Mouse (Mus musculus) G1E (cell line): ENCODE data around the gene Rin3. TPM values are rescaled to one million over a fixed set of nuclear protein-coding genes. Genes with fewer than 3 reads are reported as not detected.

Source experiments
- ATAC-seq: 2 replicates; pipeline ENCODE4 v1.8.0; 2016; ENCODE audit warnings: mild to moderate bottlenecking; ENCODE audit not compliant: insufficient number of reproducible peaks, poor library complexity, low FRiP score, severe bottlenecking; ENCODE audit errors: extremely low read depth
- DNase-seq: peaks from one replicate; pipeline ENCODE4 v3.0.0; 2012; ENCODE audit warnings: low spot score
- H3K27me3 ChIP-seq: 2 replicates; pipeline ENCODE4 v1.6.1; 2012; ENCODE audit warnings: mild to moderate bottlenecking, low read length, inconsistent platforms; ENCODE audit not compliant: insufficient read depth
- H3K36me3 ChIP-seq: replicated peaks from 2 replicates; pipeline ENCODE3; 2012; ENCODE audit warnings: mild to moderate bottlenecking, inconsistent platforms
- H3K4me1 ChIP-seq: 2 replicates; pipeline ENCODE4 v1.6.1; 2012; ENCODE audit warnings: low read depth, low read length, inconsistent platforms, mixed read lengths; ENCODE audit not compliant: insufficient read depth
- H3K4me3 ChIP-seq: 2 replicates; pipeline ENCODE4 v1.5.1; 2012; ENCODE audit warnings: low read depth, mild to moderate bottlenecking, inconsistent platforms, low read length, moderate library complexity, mixed read lengths
- H3K9me3 ChIP-seq: replicated peaks from 2 replicates; pipeline ENCODE4 v1.6.1; 2012; ENCODE audit warnings: inconsistent platforms
- CTCF ChIP-seq: IDR thresholded peaks from 2 replicates; pipeline ENCODE4 v1.5.1; 2012; ENCODE audit warnings: low read depth, low read length, inconsistent platforms, mixed read lengths
- GATA1 ChIP-seq: IDR thresholded peaks from 2 replicates; pipeline ENCODE4 v1.6.1; 2012; ENCODE audit warnings: borderline replicate concordance, low read length, inconsistent platforms, mixed read lengths
- GATA2 ChIP-seq: IDR thresholded peaks from 2 replicates; pipeline ENCODE4 v1.6.1; 2012; ENCODE audit warnings: low read depth, low read length, inconsistent platforms, borderline replicate concordance
- POLR2AphosphoS5 ChIP-seq: IDR thresholded peaks from 2 replicates; pipeline ENCODE4 v1.6.1; 2012; ENCODE audit warnings: low read depth, low read length, inconsistent platforms; ENCODE audit not compliant: insufficient replicate concordance
- TAL1 ChIP-seq: conservative IDR thresholded peaks from 2 replicates; pipeline ENCODE4 v1.6.1; 2012; ENCODE audit warnings: low read depth, low read length, inconsistent platforms, mixed read lengths
- polyA plus RNA-seq: library from polyadenylated mRNA; stranded (reverse); fragments of >175 nt; gene quantifications from 2 replicates; pipeline ENCODE4 v1.2.3, GENCODE M21; 2012
- total RNA-seq, 2 experiments: library from RNA; stranded (forward) in 1 of 2; stranded (reverse) in 1 of 2; fragments of 200-1000 nt in 1 of 2; fragments of >200 nt in 1 of 2; fragmentation: Nextera tagmentation in 1 of 2; gene quantifications; 2 replicates each; pipeline ENCODE4 v1.2.3; 2014 to 2017

Rin3 gene
- total and polyA plus RNA-seq, 3 experiments: 3.4 to 5.2 (median 4.2) TPM

- TF ChIP-seq POLR2AphosphoS5 (no peak), GATA1 (no peak), TAL1 (no peak), GATA2 (no peak), CTCF (no peak)
- H3K36me3 ChIP-seq: no peaks in the 10 kb centered on the region
- DNase-seq (no peak), ATAC-seq (no peak)
- H3K9me3 ChIP-seq: peaks cover 10% of the 10 kb centered on the region
- H3K4me3 ChIP-seq: no peak overlapping the region
- no peaks in the 10 kb centered on the region for H3K27me3 ChIP-seq
- no peaks in the 10 kb centered on the region for H3K4me1 ChIP-seq
Observed at GRCm38 (mm10) chr12:102284618-102285159, 1.8 kb downstream of the Rin3 start.

- H3K4me1 ChIP-seq: no peaks in the 10 kb centered on the region
- no peaks in the 10 kb centered on the region for H3K36me3 ChIP-seq
- H3K9me3 ChIP-seq: peaks cover 10% of the 10 kb centered on the region
- H3K27me3 ChIP-seq: no peaks in the 10 kb centered on the region
- ATAC-seq (no peak), DNase-seq (no peak)
- H3K4me3 ChIP-seq: no peak overlapping the region
- TF ChIP-seq TAL1 (no peak), POLR2AphosphoS5 (no peak), CTCF (no peak), GATA2 (no peak), GATA1 (no peak)
Observed at GRCm38 (mm10) chr12:102285318-102285717, 2.5 kb downstream of the Rin3 start.

- DNase-seq: no peak
- peaks cover 10% of the 10 kb centered on the region for H3K9me3 ChIP-seq
- TF ChIP-seq CTCF (no peak), POLR2AphosphoS5 (no peak), GATA1 (no peak), GATA2 (no peak), TAL1 (no peak)
- H3K4me1 ChIP-seq: no peaks in the 10 kb centered on the region
- ATAC-seq: no peak
- H3K36me3 ChIP-seq: no peaks in the 10 kb centered on the region
- no peaks in the 10 kb centered on the region for H3K27me3 ChIP-seq
- no peak overlapping the region for H3K4me3 ChIP-seq
Observed at GRCm38 (mm10) chr12:102285779-102286178, 2.9 kb downstream of the Rin3 start.

GRCm38 (mm10) chr12:102286681-102287414 lies 4.0 kb downstream of the Rin3 start:
- H3K27me3 ChIP-seq: no peaks in the 10 kb centered on the region; the same call in 1 of the 2 replicates
- DNase-seq (no peak), ATAC-seq (no peak)
- no peak overlapping the region for H3K4me3 ChIP-seq
- TF ChIP-seq CTCF (no peak), POLR2AphosphoS5 (no peak), GATA2 (no peak), GATA1 (no peak), TAL1 (no peak)
- no peaks in the 10 kb centered on the region for H3K4me1 ChIP-seq
- peaks cover 10% of the 10 kb centered on the region for H3K9me3 ChIP-seq
- H3K36me3 ChIP-seq: no peaks in the 10 kb centered on the region

- H3K27me3 ChIP-seq: no peaks in the 10 kb centered on the region; the same call in 1 of the 2 replicates
- H3K36me3 ChIP-seq: no peaks in the 10 kb centered on the region
- peaks cover 4% of the 10 kb centered on the region for H3K9me3 ChIP-seq
- no peak for TF ChIP-seq GATA1
- TF ChIP-seq POLR2AphosphoS5: no peak
- no peak for TF ChIP-seq TAL1
- no peak for TF ChIP-seq CTCF
- TF ChIP-seq GATA2: no peak
- no peaks in the 10 kb centered on the region for H3K4me1 ChIP-seq
- DNase-seq (no peak), ATAC-seq (no peak)
- H3K4me3 ChIP-seq: no peak overlapping the region
Observed at GRCm38 (mm10) chr12:102287904-102288602, 5.2 kb downstream of the Rin3 start.

GRCm38 (mm10) chr12:102288846-102289245 lies 6.0 kb downstream of the Rin3 start:
- Histone ChIP-seq H3K27me3 (no peaks in the 10 kb centered on the region; the same call in 1 of the 2 replicates), H3K4me3 (no peak overlapping the region), H3K4me1 (no peaks in the 10 kb centered on the region), H3K9me3 (no peaks in the 10 kb centered on the region), H3K36me3 (no peaks in the 10 kb centered on the region)
- ATAC-seq (no peak), DNase-seq (no peak)
- TF ChIP-seq GATA1 (no peak), CTCF (no peak)
